Mouse (Mus musculus): ENCODE data around the gene Zc3h4. TPM values are rescaled to one million over a fixed set of nuclear protein-coding genes. Genes with fewer than 3 reads are reported as not detected.

Gene Zc3h4
- total and polyA plus RNA-seq, 3 experiments = 32.9 to 71.8 (median 59.4) TPM

- no peak overlapping the region for H3K9ac ChIP-seq (ENCODE audit: control insufficient read depth, low read depth, low read length, poor library complexity, severe bottlenecking)
- DNase-seq (ENCODE audit: low read depth, low spot score) = peak; percentile 68
- no peaks in the 10 kb centered on the region for H3K4me1 ChIP-seq (ENCODE audit: control insufficient read depth in 1 of 2, insufficient read depth in 2 of 2, low read length in 2 of 2)
- no peak overlapping the region for H3K4me3 ChIP-seq (ENCODE audit: control insufficient read depth in 1 of 2, insufficient read depth in 1 of 2, low read depth in 2 of 2, low read length in 2 of 2)
- no peaks in the 10 kb centered on the region for H3K79me2 ChIP-seq (ENCODE audit: control insufficient read depth, insufficient read depth, low read length, poor library complexity)
- TF ChIP-seq SMC3 (IDR thresholded peaks at IDR 0.05; ENCODE audit: low read depth, low read length) = peak; percentile 27
- TF ChIP-seq ELF1 (IDR thresholded peaks at IDR 0.05; ENCODE audit: low read depth, low read length) = no peak
- TF ChIP-seq CTCF (IDR thresholded peaks at IDR 0.05 in 2 of 3, conservative IDR thresholded peaks at IDR 0.05 in 1 of 3; ENCODE audit: control insufficient read depth in 1 of 3, insufficient read depth in 1 of 3, low read depth in 2 of 3, low read length in 3 of 3, poor library complexity in 1 of 3, severe bottlenecking in 1 of 3) = peak; percentile 30 to 37 (median 35); a peak in 5 of 6 replicates
- no peak for TF ChIP-seq TAL1 (IDR thresholded peaks at IDR 0.05; ENCODE audit: low read length)
- TF ChIP-seq MAZ (IDR thresholded peaks at IDR 0.05; ENCODE audit: low read depth, low read length) = no peak
- TF ChIP-seq NELFE (IDR thresholded peaks at IDR 0.05; ENCODE audit: low read depth, low read length) = no peak
- H3K27ac ChIP-seq (ENCODE audit: control insufficient read depth, low read depth, low read length) = no peak overlapping the region
- no peaks in the 10 kb centered on the region for H3K9me3 ChIP-seq (replicated peaks; ENCODE audit: insufficient read depth, low read length)
- H3K36me3 ChIP-seq (ENCODE audit: control insufficient read depth in 1 of 2, insufficient read depth in 2 of 2, low read length in 2 of 2) = no peaks in the 10 kb centered on the region
- H3K27me3 ChIP-seq (ENCODE audit: control insufficient read depth in 1 of 2, insufficient read depth in 2 of 2, low read length in 2 of 2) = no peaks in the 10 kb centered on the region; a peak in 1 of 4 replicates
Observed at GRCm38 (mm10) chr7:16441241-16441640, 40.5 kb downstream of the Zc3h4 start.

DNA sequence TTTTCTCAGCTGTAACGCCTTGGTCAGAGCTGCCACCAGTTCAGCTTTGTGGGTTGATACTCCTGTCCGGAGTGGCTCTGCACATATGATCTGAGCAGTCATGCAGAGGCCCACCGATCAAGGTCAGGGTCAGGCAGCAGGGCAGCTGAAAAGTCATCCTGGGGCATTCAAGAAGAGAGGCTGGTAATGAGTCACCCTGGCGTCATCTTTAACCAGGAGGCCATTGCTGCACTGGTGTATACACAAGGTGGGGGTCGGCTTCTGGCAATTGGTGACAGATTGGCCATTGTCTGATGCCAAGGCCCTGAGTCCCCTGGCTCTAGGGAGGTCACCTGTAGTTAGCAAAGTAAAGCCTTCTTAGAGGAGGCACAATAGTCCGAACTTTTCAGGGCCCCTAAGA lies 50.9 kb downstream of the Zc3h4 start:
- no peaks in the 10 kb centered on the region; the same call in none of the 2 replicates for H3K79me2 ChIP-seq (ENCODE audit: control insufficient read depth, insufficient read depth, low read length, poor library complexity)
- peaks cover 1 to 13% of the 10 kb centered on the region in 2 experiments; a peak in 3 of 4 replicates for H3K4me1 ChIP-seq (ENCODE audit: control insufficient read depth in 1 of 2, insufficient read depth in 2 of 2, low read length in 2 of 2)
- peak overlapping the region; percentile 50 for H3K9ac ChIP-seq (ENCODE audit: control insufficient read depth, low read depth, low read length, poor library complexity, severe bottlenecking)
- peak overlapping the region; percentile 61 for H3K27ac ChIP-seq (ENCODE audit: control insufficient read depth, low read depth, low read length)
- H3K9me3 ChIP-seq (replicated peaks; ENCODE audit: insufficient read depth, low read length) = no peaks in the 10 kb centered on the region
- 0 out of 2 replicates have a peak, but pooled peaks have one; percentile 5 for TF ChIP-seq ZMIZ1 (IDR thresholded peaks at IDR 0.05; ENCODE audit: low read depth, low read length)
- no peak for TF ChIP-seq MAZ (IDR thresholded peaks at IDR 0.05; ENCODE audit: low read depth, low read length)
- no peaks in the 10 kb centered on the region for H3K27me3 ChIP-seq (ENCODE audit: control insufficient read depth in 1 of 2, insufficient read depth in 2 of 2, low read length in 2 of 2)
- peak; percentile 48 for DNase-seq (ENCODE audit: low read depth, low spot score)
- H3K4me3 ChIP-seq (ENCODE audit: control insufficient read depth in 1 of 2, insufficient read depth in 1 of 2, low read depth in 2 of 2, low read length in 2 of 2) = peak overlapping the region; percentile 39 to 50
- H3K36me3 ChIP-seq (ENCODE audit: control insufficient read depth in 1 of 2, insufficient read depth in 2 of 2, low read length in 2 of 2) = peaks cover 0 to 5% of the 10 kb centered on the region in 2 experiments; a peak in 2 of 4 replicates

DNA sequence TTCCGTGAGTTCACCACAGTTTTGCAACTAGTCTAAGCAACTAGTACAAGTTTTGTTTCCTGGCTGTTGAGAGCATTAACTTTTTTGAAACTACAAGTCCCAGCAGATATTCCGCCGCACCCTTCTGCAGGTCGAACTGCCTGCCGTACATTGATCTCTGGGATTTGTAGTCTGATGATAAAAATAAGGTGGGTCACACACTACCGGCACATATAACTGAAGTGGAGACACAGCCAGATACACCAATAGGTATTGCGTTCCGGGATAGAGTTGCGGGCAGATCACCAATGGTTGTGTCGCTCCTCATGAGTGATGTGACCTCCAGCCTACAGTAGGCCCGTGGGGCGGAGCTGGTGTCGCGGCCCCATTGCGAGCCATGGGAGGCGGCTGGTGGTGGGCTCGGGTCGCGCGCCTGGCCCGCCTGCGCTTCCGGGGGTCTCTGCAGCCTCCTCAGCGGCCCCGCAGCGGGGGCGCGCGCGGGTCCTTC lies 51.9 kb downstream of the Zc3h4 start, which contains the start of gene Tmem160:
TSS of gene Tmem160 (plus strand) at position 193 of the 487 bp plus-strand sequence.
- H3K79me2 ChIP-seq (ENCODE audit: control insufficient read depth, insufficient read depth, low read length, poor library complexity) = no peaks in the 10 kb centered on the region; the same call in none of the 2 replicates
- peaks cover 1 to 13% of the 10 kb centered on the region in 2 experiments; a peak in 3 of 4 replicates for H3K4me1 ChIP-seq (ENCODE audit: control insufficient read depth in 1 of 2, insufficient read depth in 2 of 2, low read length in 2 of 2)
- H3K36me3 ChIP-seq (ENCODE audit: control insufficient read depth in 1 of 2, insufficient read depth in 2 of 2, low read length in 2 of 2) = peaks cover 0 to 5% of the 10 kb centered on the region in 2 experiments; a peak in 2 of 4 replicates
- peak within 1 kb of the TSS; percentile 62 to 82 for H3K4me3 ChIP-seq (ENCODE audit: control insufficient read depth in 1 of 2, insufficient read depth in 1 of 2, low read depth in 2 of 2, low read length in 2 of 2)
- H3K27ac ChIP-seq (ENCODE audit: control insufficient read depth, low read depth, low read length) = peak within 1 kb of the TSS; percentile 61
- no peaks in the 10 kb centered on the region for H3K9me3 ChIP-seq (replicated peaks; ENCODE audit: insufficient read depth, low read length)
- DNase-seq (ENCODE audit: low read depth, low spot score) = peak; percentile 98
- H3K27me3 ChIP-seq (ENCODE audit: control insufficient read depth in 1 of 2, insufficient read depth in 2 of 2, low read length in 2 of 2) = no peaks in the 10 kb centered on the region
- peak within 1 kb of the TSS; percentile 72 for H3K9ac ChIP-seq (ENCODE audit: control insufficient read depth, low read depth, low read length, poor library complexity, severe bottlenecking)
- TF ChIP-seq RAD21 (IDR thresholded peaks at IDR 0.05; ENCODE audit: low read depth, low read length) (no peak), ZC3H11A (IDR thresholded peaks at IDR 0.05; ENCODE audit: low read depth, low read length) (no peak), TCF12 (IDR thresholded peaks at IDR 0.05; ENCODE audit: low read depth, low read length) (no peak; the same call in 1 of the 2 replicates), POLR2AphosphoS2 (IDR thresholded peaks at IDR 0.05; ENCODE audit: low read length) (no peak), POLR2AphosphoS5 (IDR thresholded peaks at IDR 0.05; ENCODE audit: borderline replicate concordance, low read depth, low read length) (no peak), TAL1 (IDR thresholded peaks at IDR 0.05; ENCODE audit: low read length) (no peak), CTCF (IDR thresholded peaks at IDR 0.05 in 2 of 3, conservative IDR thresholded peaks at IDR 0.05 in 1 of 3; ENCODE audit: control insufficient read depth in 1 of 3, insufficient read depth in 1 of 3, low read depth in 2 of 3, low read length in 3 of 3, poor library complexity in 1 of 3, severe bottlenecking in 1 of 3) (no peak), NRF1 (IDR thresholded peaks at IDR 0.05; ENCODE audit: insufficient read depth, low read depth, low read length, poor library complexity, severe bottlenecking) (no peak), USF2 (IDR thresholded peaks at IDR 0.05; ENCODE audit: borderline replicate concordance in 1 of 2, insufficient read depth in 1 of 2, low read depth in 1 of 2, low read length in 2 of 2) (no peak), MEF2A (IDR thresholded peaks at IDR 0.05; ENCODE audit: extremely low read depth, insufficient replicate concordance, low read depth, low read length, poor library complexity, severe bottlenecking) (no peak), NELFE (IDR thresholded peaks at IDR 0.05; ENCODE audit: low read depth, low read length) (no peak), ETS1 (IDR thresholded peaks at IDR 0.05; ENCODE audit: low read depth, low read length) (no peak), KAT2A (conservative IDR thresholded peaks at IDR 0.05; ENCODE audit: low read depth, low read length) (no peak; the same call in none of the 2 replicates), RCOR1 (IDR thresholded peaks at IDR 0.05; ENCODE audit: low read depth, low read length) (no peak), EP300 (IDR thresholded peaks at IDR 0.05; ENCODE audit: low read depth in 1 of 2, low read length in 2 of 2) (no peak), SMC3 (IDR thresholded peaks at IDR 0.05; ENCODE audit: low read depth, low read length) (no peak), POLR2A (IDR thresholded peaks at IDR 0.05; ENCODE audit: control insufficient read depth in 1 of 2, insufficient read depth in 1 of 2, low read depth in 1 of 2, low read length in 2 of 2, poor library complexity in 1 of 2) (no peak; a peak in 1 of 4 replicates), MYB (IDR thresholded peaks at IDR 0.05; ENCODE audit: low read depth, low read length) (no peak), USF1 (IDR thresholded peaks at IDR 0.05; ENCODE audit: low read depth, low read length) (no peak), GATA1 (IDR thresholded peaks at IDR 0.05; ENCODE audit: low read depth, low read length) (peak; percentile 39; the same call in 1 of the 2 replicates), MAZ (IDR thresholded peaks at IDR 0.05; ENCODE audit: low read depth, low read length) (no peak)
